Mouse (Mus musculus) urinary bladder, postnatal 14 days (tissue): Measurements from ENCODE around the gene Tm9sf1.

Experiments used
- DNase-seq: peaks from one replicate; pipeline ENCODE4 v3.0.0; 2021; ENCODE audit warnings: low spot score

The Tm9sf1 gene

GRCm38 (mm10) chr14:55643060-55643907 lies at the start of gene Tm9sf1:
Gene Tm9sf1, minus strand, starts transcription at chr14:55643806.
- peak; percentile 83 for DNase-seq

GRCm38 (mm10) chr14:55689433-55689832 lies 45.8 kb upstream of the Tm9sf1 start:
- DNase-seq, result no peak

GRCm38 (mm10) chr14:55682118-55682493 lies 38.5 kb upstream of the Tm9sf1 start:
- no peak for DNase-seq

GRCm38 (mm10) chr14:55681160-55682117 lies 37.8 kb upstream of the Tm9sf1 start, which contains the start of gene Tinf2:
Gene Tinf2, minus strand, starts transcription at chr14:55681820.
- DNase-seq, result peak; percentile 93

GRCm38 (mm10) chr14:55677615-55678014 lies 34.0 kb upstream of the Tm9sf1 start:
- no peak for DNase-seq

GRCm38 (mm10) chr14:55672741-55673060 lies 29.1 kb upstream of the Tm9sf1 start:
- DNase-seq, result no peak

GRCm38 (mm10) chr14:55671833-55672740 lies 28.5 kb upstream of the Tm9sf1 start, which contains the start of the genes Gmpr2 and Nedd8:
Gene Gmpr2, plus strand, starts transcription at chr14:55671941.
Gene Nedd8, minus strand, starts transcription at chr14:55672124.
- DNase-seq, result peak; percentile 89

GRCm38 (mm10) chr14:55671486-55671832 lies 27.9 kb upstream of the Tm9sf1 start:
- no peak for DNase-seq

- no peak for DNase-seq
These were observed 17.0 kb upstream of the Tm9sf1 start for GRCm38 (mm10) chr14:55660636-55661035.

- peak; percentile 74 for DNase-seq
These were observed 16.5 kb upstream of the Tm9sf1 start, which contains the start of gene Mdp1 for GRCm38 (mm10) chr14:55659960-55660573. Gene Mdp1, minus strand, starts transcription at chr14:55660508.

- DNase-seq, result no peak
These were observed 14.4 kb upstream of the Tm9sf1 start for GRCm38 (mm10) chr14:55658011-55658410.

- DNase-seq, result no peak
These were observed 13.3 kb upstream of the Tm9sf1 start for GRCm38 (mm10) chr14:55656935-55657334.

- DNase-seq, result no peak
These were observed 7.9 kb upstream of the Tm9sf1 start for GRCm38 (mm10) chr14:55651528-55651927.

- DNase-seq, result no peak
These were observed 6.3 kb upstream of the Tm9sf1 start, which contains the start of gene Tssk4 for GRCm38 (mm10) chr14:55649884-55650283. Gene Tssk4, plus strand, starts transcription at chr14:55650184.

- DNase-seq, result no peak
These were observed 769 bp upstream of the Tm9sf1 start for GRCm38 (mm10) chr14:55644261-55644888.

GRCm38 (mm10) chr14:55642679-55643059 lies 937 bp downstream of the Tm9sf1 start:
- DNase-seq, result no peak

- no peak for DNase-seq
These were observed 2.3 kb downstream of the Tm9sf1 start for GRCm38 (mm10) chr14:55641291-55641690.

- no peak for DNase-seq
These were observed 2.8 kb downstream of the Tm9sf1 start for GRCm38 (mm10) chr14:55640816-55641215.

- no peak for DNase-seq
These were observed 5.8 kb downstream of the Tm9sf1 start, which contains the start of gene Gm49378 for GRCm38 (mm10) chr14:55637795-55638194. Gene Gm49378, minus strand, starts transcription at chr14:55637895.

GRCm38 (mm10) chr14:55635523-55636007 lies 8.0 kb downstream of the Tm9sf1 start, which contains the start of gene Ipo4:
Gene Ipo4, minus strand, starts transcription at chr14:55635957.
- DNase-seq, result peak; percentile 88
